Mouse (Mus musculus) granulocyte monocyte progenitor cell, adult 5-6 weeks (primary cell): Measurements from ENCODE around the gene B3galnt2. TPM values are rescaled to one million over a fixed set of nuclear protein-coding genes. Genes with fewer than 3 reads are reported as not detected.
A peak's percentile ranks its signal among the peaks of the same experiment; 100 is the strongest.

ENCODE experiments used
- ATAC-seq: replicated peaks from 2 replicates; pipeline ENCODE4 v1.8.0; 2016; ENCODE audit warnings: mild to moderate bottlenecking, moderate TSS enrichment, inconsistent platforms; ENCODE audit not compliant: poor library complexity, severe bottlenecking
- total RNA-seq, 2 experiments: library from RNA; stranded (forward) in 1 of 2; stranded (reverse) in 1 of 2; fragments of 200-712, 200-1000 nt in 1 of 2; fragments of >200 nt in 1 of 2; fragmentation: Nextera tagmentation in 1 of 2; gene quantifications; 2 replicates each; pipeline ENCODE4 v1.2.3; 2014 to 2017

Gene B3galnt2
- 26.5 and 33.9 TPM in 2 replicates for total RNA-seq (2014; fragmentation: Nextera tagmentation)
- total RNA-seq (2017) = 23.9 and 25.4 TPM in 2 replicates

- peak; percentile 86 for ATAC-seq
These were observed at the start of gene B3galnt2 for GRCm38 (mm10) chr13:13953874-13954832. B3galnt2 (plus strand) TSS chr13:13954469.

- no peak for ATAC-seq
These were observed 42.9 kb upstream of the B3galnt2 start for GRCm38 (mm10) chr13:13911341-13911740.

GRCm38 (mm10) chr13:13919396-13919795 lies 34.9 kb upstream of the B3galnt2 start:
- no peak for ATAC-seq

GRCm38 (mm10) chr13:13922526-13922925 lies 31.7 kb upstream of the B3galnt2 start:
- no peak for ATAC-seq

- no peak for ATAC-seq
These were observed 24.3 kb upstream of the B3galnt2 start for GRCm38 (mm10) chr13:13929982-13930381.

- ATAC-seq = peak; percentile 13
These were observed 662 bp downstream of the B3galnt2 start for GRCm38 (mm10) chr13:13954931-13955330.

- no peak for ATAC-seq
These were observed 2.4 kb downstream of the B3galnt2 start for GRCm38 (mm10) chr13:13956686-13957085.

- no peak for ATAC-seq
These were observed 5.9 kb downstream of the B3galnt2 start for GRCm38 (mm10) chr13:13960211-13960610.

- ATAC-seq = no peak
These were observed 6.8 kb downstream of the B3galnt2 start for GRCm38 (mm10) chr13:13961046-13961445.

- no peak for ATAC-seq
These were observed 11.2 kb downstream of the B3galnt2 start for GRCm38 (mm10) chr13:13965388-13965964.

GRCm38 (mm10) chr13:13966172-13966571 lies 11.9 kb downstream of the B3galnt2 start:
- ATAC-seq = no peak

GRCm38 (mm10) chr13:13968629-13969111 lies 14.4 kb downstream of the B3galnt2 start:
- ATAC-seq = peak; percentile 99

- no peak for ATAC-seq
These were observed 15.5 kb downstream of the B3galnt2 start for GRCm38 (mm10) chr13:13969796-13970195.

- ATAC-seq = peak; percentile 79
These were observed 27.6 kb downstream of the B3galnt2 start for GRCm38 (mm10) chr13:13981842-13982241.

GRCm38 (mm10) chr13:13983523-13983922 lies 29.3 kb downstream of the B3galnt2 start:
- ATAC-seq = no peak

GRCm38 (mm10) chr13:13989135-13989534 lies 34.9 kb downstream of the B3galnt2 start:
- ATAC-seq = no peak

- no peak for ATAC-seq
These were observed 36.1 kb downstream of the B3galnt2 start for GRCm38 (mm10) chr13:13990391-13990790.

GRCm38 (mm10) chr13:13993041-13993440 lies 38.8 kb downstream of the B3galnt2 start:
- no peak for ATAC-seq

- no peak for ATAC-seq
These were observed 40.8 kb downstream of the B3galnt2 start for GRCm38 (mm10) chr13:13995046-13995445.

GRCm38 (mm10) chr13:13997476-13997875 lies 43.2 kb downstream of the B3galnt2 start:
- ATAC-seq = no peak

GRCm38 (mm10) chr13:14002706-14003105 lies 48.4 kb downstream of the B3galnt2 start:
- ATAC-seq = no peak
